Mouse (Mus musculus) testis, adult 2 months (tissue): ENCODE data around the gene Mlf2. TPM values are rescaled to one million over a fixed set of nuclear protein-coding genes. Genes with fewer than 3 reads are reported as not detected.

ENCODE experiments used
- H3K27ac ChIP-seq: fragments of 200-500 bp; 2 replicates; pipeline ENCODE4 v1.5.1; 2012; ENCODE audit warnings: low read depth, low read length; ENCODE audit not compliant: control insufficient read depth, insufficient read depth
- H3K27me3 ChIP-seq: fragments of 200-500 bp; 2 replicates; pipeline ENCODE4 v1.6.1; 2012; ENCODE audit warnings: mild to moderate bottlenecking, low read length, moderate library complexity; ENCODE audit not compliant: control insufficient read depth, insufficient read depth
- H3K36me3 ChIP-seq: fragments of 200-500 bp; 2 replicates; pipeline ENCODE4 v1.6.1; 2012; ENCODE audit warnings: mild to moderate bottlenecking, low read length; ENCODE audit not compliant: control insufficient read depth, insufficient read depth
- H3K4me1 ChIP-seq: fragments of 200-500 bp; 2 replicates; pipeline ENCODE4 v1.6.1; 2012; ENCODE audit warnings: low read length; ENCODE audit not compliant: control insufficient read depth, insufficient read depth
- H3K4me3 ChIP-seq: fragments of 200-500 bp; 2 replicates; pipeline ENCODE4 v1.5.1; 2012; ENCODE audit warnings: low read depth, mild to moderate bottlenecking, low read length, moderate library complexity, mixed read lengths; ENCODE audit not compliant: control insufficient read depth
- CTCF ChIP-seq: fragments of 200-500 bp; IDR thresholded peaks from 2 replicates; pipeline ENCODE4 v1.5.1; 2012; ENCODE audit warnings: low read depth, mild to moderate bottlenecking, inconsistent platforms, low read length, moderate library complexity; ENCODE audit not compliant: control insufficient read depth, insufficient read depth, insufficient replicate concordance
- POLR2A ChIP-seq: fragments of 200-500 bp; IDR thresholded peaks from 2 replicates; pipeline ENCODE4 v1.6.1; 2012; ENCODE audit warnings: low read depth, mild to moderate bottlenecking, inconsistent platforms, low read length, moderate library complexity; ENCODE audit not compliant: control insufficient read depth
- polyA plus RNA-seq: library from polyadenylated mRNA; depleted of rRNA; stranded (reverse); fragments of >200 nt; gene quantifications from 2 replicates; pipeline ENCODE4 v1.2.3, GENCODE M21; 2012

The Mlf2 gene
- polyA plus RNA-seq, 1 experiment, result 75.4 TPM

GRCm38 (mm10) chr6:124943526-124943925, 12.3 kb downstream of the Mlf2 start:
- Histone ChIP-seq H3K36me3 (no peaks in the 10 kb centered on the region), H3K4me3 (no peak overlapping the region), H3K27ac (no peak overlapping the region), H3K27me3 (no peaks in the 10 kb centered on the region), H3K4me1 (no peaks in the 10 kb centered on the region)
- TF ChIP-seq POLR2A (no peak), CTCF (no peak)

- TF ChIP-seq CTCF, result no peak
- TF ChIP-seq POLR2A, result no peak
- H3K4me1 ChIP-seq, result no peaks in the 10 kb centered on the region
These were observed 23.0 kb downstream of the Mlf2 start for GRCm38 (mm10) chr6:124953991-124954715.

GRCm38 (mm10) chr6:124955212-124955611, 24.0 kb downstream of the Mlf2 start:
- no peak overlapping the region for H3K4me3 ChIP-seq
- no peak overlapping the region for H3K27ac ChIP-seq
- H3K27me3 ChIP-seq, result no peaks in the 10 kb centered on the region
- TF ChIP-seq CTCF, result no peak
- H3K4me1 ChIP-seq, result no peaks in the 10 kb centered on the region
- H3K36me3 ChIP-seq, result peaks cover 4% of the 10 kb centered on the region

More at GRCm38 (mm10) chr6:124953991-124954715, 23.0 kb downstream of the Mlf2 start:
- Histone ChIP-seq H3K27ac (no peak overlapping the region), H3K27me3 (no peaks in the 10 kb centered on the region), H3K4me3 (no peak overlapping the region), H3K36me3 (no peaks in the 10 kb centered on the region; the same call in none of the 2 replicates)

GRCm38 (mm10) chr6:124958127-124958526, 26.9 kb downstream of the Mlf2 start:
- Histone ChIP-seq H3K4me1 (no peaks in the 10 kb centered on the region; the same call in 1 of the 2 replicates), H3K4me3 (no peak overlapping the region), H3K36me3 (peaks cover 4% of the 10 kb centered on the region), H3K27me3 (no peaks in the 10 kb centered on the region), H3K27ac (no peak overlapping the region)
- TF ChIP-seq CTCF, result no peak
- no peak for TF ChIP-seq POLR2A

- no peak for TF ChIP-seq CTCF
- Histone ChIP-seq H3K4me3 (no peak overlapping the region), H3K36me3 (peaks cover 4% of the 10 kb centered on the region), H3K27ac (no peak overlapping the region), H3K27me3 (no peaks in the 10 kb centered on the region), H3K4me1 (peaks cover 5% of the 10 kb centered on the region)
These were observed 28.8 kb downstream of the Mlf2 start for GRCm38 (mm10) chr6:124959960-124960359.

GRCm38 (mm10) chr6:124961021-124961420, 29.8 kb downstream of the Mlf2 start:
- peaks cover 4% of the 10 kb centered on the region for H3K36me3 ChIP-seq
- no peak overlapping the region for H3K4me3 ChIP-seq
- H3K27ac ChIP-seq, result no peak overlapping the region
- TF ChIP-seq POLR2A (no peak), CTCF (no peak)
- H3K27me3 ChIP-seq, result no peaks in the 10 kb centered on the region
- peaks cover 5% of the 10 kb centered on the region for H3K4me1 ChIP-seq

GRCm38 (mm10) chr6:124964638-124965037, 33.5 kb downstream of the Mlf2 start:
- H3K27ac ChIP-seq, result peak overlapping the region; percentile 94
- H3K4me3 ChIP-seq, result peak overlapping the region; percentile 96
- H3K4me1 ChIP-seq, result peaks cover 5% of the 10 kb centered on the region
- H3K27me3 ChIP-seq, result no peaks in the 10 kb centered on the region
- TF ChIP-seq POLR2A (no peak), CTCF (no peak)
- H3K36me3 ChIP-seq, result peaks cover 4% of the 10 kb centered on the region; the same call in 1 of the 2 replicates
